Mouse (Mus musculus) heart, embryonic 13.5 days (tissue): ENCODE data around the gene Fam213a. TPM values are rescaled to one million over a fixed set of nuclear protein-coding genes. Genes with fewer than 3 reads are reported as not detected.
A peak's percentile ranks its signal among the peaks of the same experiment; 100 is the strongest.

Experiments
- ATAC-seq: fragments of 200-750 bp; cut with Nextera tagmentation; 2 replicates; pipeline ENCODE4 v1.8.0; 2017; ENCODE audit warnings: moderate TSS enrichment; ENCODE audit not compliant: insufficient number of reproducible peaks, low FRiP score, low TSS enrichment; ENCODE audit errors: extremely low read depth
- H3K27ac ChIP-seq: fragments of 300-500 bp; sonication (generic); replicated peaks from 2 replicates; pipeline ENCODE4 v1.5.1; 2015; ENCODE audit warnings: moderate library complexity, mild to moderate bottlenecking, inconsistent platforms
- H3K27me3 ChIP-seq: fragments of 300-500 bp; sonication (generic); replicated peaks from 2 replicates; pipeline ENCODE4 v1.6.1; 2015; ENCODE audit warnings: mild to moderate bottlenecking, inconsistent platforms
- H3K36me3 ChIP-seq: fragments of 300-500 bp; sonication (generic); 2 replicates; pipeline ENCODE4 v1.6.1; 2015; ENCODE audit warnings: mild to moderate bottlenecking, inconsistent platforms
- H3K4me1 ChIP-seq: fragments of 300-500 bp; sonication (generic); 2 replicates; pipeline ENCODE4 v1.6.1; 2015; ENCODE audit warnings: inconsistent platforms
- H3K4me2 ChIP-seq: fragments of 300-500 bp; sonication (generic); 2 replicates; pipeline ENCODE4 v1.6.1; 2015; ENCODE audit warnings: inconsistent platforms, mild to moderate bottlenecking, moderate library complexity
- H3K4me3 ChIP-seq: fragments of 300-500 bp; sonication (generic); 2 replicates; pipeline ENCODE4 v1.5.1; 2015; ENCODE audit warnings: moderate library complexity, mild to moderate bottlenecking, inconsistent platforms
- H3K9ac ChIP-seq: fragments of 300-500 bp; sonication (generic); 2 replicates; pipeline ENCODE4 v1.6.1; 2015; ENCODE audit warnings: inconsistent platforms, mild to moderate bottlenecking, moderate library complexity
- H3K9me3 ChIP-seq: fragments of 300-500 bp; sonication (generic); 2 replicates; pipeline ENCODE4 v1.6.1; 2016; ENCODE audit warnings: inconsistent platforms
- WGBS: fragments of 180-500 bp; shearing (Covaris S2); methylation state at CpG from one replicate; pipeline ENCODE4 v1.1.7; 2015; ENCODE audit warnings: mixed read lengths; 5-methylcytosine and 5-hydroxymethylcytosine counted together
- polyA plus RNA-seq: library from polyadenylated mRNA; unstranded; fragments of >200 nt; fragmentation: Nextera tagmentation; extraction: Ambion mirVana; gene quantifications from 2 replicates; pipeline ENCODE4 v1.2.1, GENCODE M21; 2015

Fam213a gene
- polyA plus RNA-seq, 1 experiment from 2014 or later: 48.6 TPM

DNA sequence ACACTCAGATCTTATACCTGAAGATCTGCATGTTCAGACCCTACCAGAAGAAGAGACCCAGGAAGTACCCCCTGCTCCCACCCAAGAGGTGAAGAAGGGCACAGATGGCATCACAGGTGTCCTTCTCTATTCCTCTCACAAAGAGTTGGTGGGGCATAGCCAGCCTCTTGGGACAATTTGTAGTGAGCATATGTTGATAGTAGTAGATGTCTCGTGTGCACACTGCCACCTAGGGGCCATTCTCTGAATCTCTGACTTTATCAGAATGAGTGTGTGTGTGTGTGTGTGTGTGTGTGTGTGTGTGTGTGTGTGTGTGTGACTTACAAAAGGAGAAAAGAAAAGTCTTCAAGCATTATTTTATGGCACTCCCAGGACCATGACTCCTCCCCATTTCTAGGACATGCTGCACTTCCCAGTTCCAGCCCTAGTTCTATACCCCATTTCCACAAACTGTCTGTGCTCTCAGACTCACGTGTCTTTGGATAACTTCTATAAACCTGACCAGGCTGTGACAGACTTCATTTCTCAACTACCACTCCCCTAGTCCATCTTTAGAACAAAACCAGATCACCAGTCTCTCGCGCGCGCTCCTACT lies 38.4 kb downstream of the Fam213a start:
- H3K27ac ChIP-seq: no peak overlapping the region
- H3K4me2 ChIP-seq: no peak overlapping the region
- H3K4me1 ChIP-seq: peaks cover 11% of the 10 kb centered on the region
- no peak for ATAC-seq
- 76% methylated on average over 6 of the region's 6 CpGs for WGBS
- H3K4me3 ChIP-seq: no peak overlapping the region
- no peaks in the 10 kb centered on the region for H3K27me3 ChIP-seq
- H3K9me3 ChIP-seq: no peaks in the 10 kb centered on the region
- no peak overlapping the region for H3K9ac ChIP-seq
- H3K36me3 ChIP-seq: no peaks in the 10 kb centered on the region

GRCm38 (mm10) chr14:40968051-40968450 lies 45.5 kb downstream of the Fam213a start:
- no peak for ATAC-seq
- Histone ChIP-seq H3K27ac (no peak overlapping the region), H3K9me3 (no peaks in the 10 kb centered on the region), H3K4me3 (peak overlapping the region; percentile 79; the same call in 1 of the 2 replicates), H3K4me1 (peaks cover 39% of the 10 kb centered on the region), H3K27me3 (no peaks in the 10 kb centered on the region), H3K9ac (no peak overlapping the region), H3K36me3 (no peaks in the 10 kb centered on the region), H3K4me2 (peak overlapping the region; percentile 95)
- WGBS: 61% methylated on average over 2 of the region's 2 CpGs

GRCm38 (mm10) chr14:40967598-40967900 lies 46.0 kb downstream of the Fam213a start:
- no peaks in the 10 kb centered on the region for H3K36me3 ChIP-seq
- peaks cover 44% of the 10 kb centered on the region for H3K4me1 ChIP-seq
- no peak for ATAC-seq
- H3K4me2 ChIP-seq: peak overlapping the region; percentile 95
- H3K27ac ChIP-seq: peak overlapping the region; percentile 85
- H3K27me3 ChIP-seq: no peaks in the 10 kb centered on the region
- H3K4me3 ChIP-seq: peak overlapping the region; percentile 79
- no peaks in the 10 kb centered on the region for H3K9me3 ChIP-seq
- WGBS: 5% methylated on average over 6 of the region's 6 CpGs
- peak overlapping the region; percentile 80 for H3K9ac ChIP-seq

DNA sequence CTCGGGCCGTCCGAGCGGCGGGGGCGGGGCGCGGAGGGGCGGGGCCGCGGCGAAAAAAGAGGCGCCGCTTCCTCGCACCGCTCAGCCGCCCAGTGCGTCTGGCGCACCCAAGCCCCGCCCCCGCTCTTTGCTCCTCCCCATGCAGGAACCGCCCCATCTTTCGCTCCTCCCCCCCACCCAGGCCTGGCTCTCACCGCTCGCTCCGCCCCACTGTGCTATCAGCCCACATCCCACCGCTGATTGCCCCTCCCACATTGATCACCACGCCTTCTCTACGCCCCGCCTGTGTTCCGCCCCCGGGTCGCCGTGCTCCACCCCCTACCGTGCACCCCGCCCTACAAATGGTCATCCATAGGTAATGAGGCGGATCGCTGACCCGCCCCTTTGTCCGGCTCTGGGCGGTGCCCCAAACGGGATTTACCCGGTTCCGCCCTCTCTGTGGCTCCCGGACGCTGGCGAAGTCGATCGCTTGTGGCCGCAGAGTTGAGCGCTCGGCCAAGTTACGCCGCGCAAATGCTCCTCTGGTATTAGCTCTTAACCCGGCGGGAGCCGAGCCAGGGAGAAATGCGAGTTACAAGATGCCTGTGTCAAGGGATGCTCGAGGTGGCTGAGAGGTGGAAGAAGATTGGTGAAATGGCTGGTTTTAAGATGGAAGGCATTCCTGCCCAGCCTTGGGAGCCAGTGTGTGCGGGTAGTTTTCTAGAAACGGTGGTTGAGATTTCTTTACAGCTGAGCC lies 46.6 kb downstream of the Fam213a start:
- peak; percentile 93 for ATAC-seq
- H3K4me1 ChIP-seq: peaks cover 50% of the 10 kb centered on the region
- H3K27ac ChIP-seq: peak overlapping the region; percentile 87
- no peaks in the 10 kb centered on the region for H3K9me3 ChIP-seq
- peak overlapping the region; percentile 94 for H3K9ac ChIP-seq
- peak overlapping the region; percentile 95 for H3K4me2 ChIP-seq
- H3K4me3 ChIP-seq: peak overlapping the region; percentile 79
- H3K27me3 ChIP-seq: no peaks in the 10 kb centered on the region
- under 1% methylated on average over 56 of the region's 62 CpGs for WGBS
- no peaks in the 10 kb centered on the region for H3K36me3 ChIP-seq

DNA sequence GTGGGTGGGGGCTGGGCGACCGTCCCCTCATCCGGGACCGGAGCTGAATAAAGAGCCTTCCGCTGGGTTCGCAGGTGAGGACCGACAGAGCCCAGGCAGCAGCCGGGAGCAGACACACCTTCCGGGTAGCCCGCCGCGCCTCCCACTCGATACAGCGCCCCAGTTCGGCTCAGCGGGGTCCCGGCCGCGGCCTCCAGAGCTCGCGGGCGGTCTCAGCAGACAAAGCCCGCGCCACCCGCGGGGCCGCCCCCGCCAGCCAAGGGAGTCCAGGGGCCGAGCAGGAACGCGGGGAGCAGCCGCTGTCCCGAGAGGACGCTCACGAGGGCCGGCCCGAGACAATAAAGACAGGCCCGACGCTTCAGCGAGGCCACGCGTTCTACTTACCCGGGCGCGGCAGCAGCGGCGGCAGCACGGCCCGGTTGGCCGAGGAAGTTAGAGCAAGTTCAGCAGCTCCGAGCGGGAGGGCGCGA lies 47.2 kb downstream of the Fam213a start, which contains the start of gene Tspan14:
TSS of gene Tspan14 (minus strand) at position 416 of the 470 bp plus-strand sequence.
- ATAC-seq: peak; percentile 43; the same call in 1 of the 2 replicates
- Histone ChIP-seq H3K4me2 (peak within 1 kb of the TSS; percentile 95), H3K9me3 (no peaks in the 10 kb centered on the region), H3K4me1 (peaks cover 54% of the 10 kb centered on the region), H3K4me3 (peak within 1 kb of the TSS; percentile 79), H3K27me3 (no peaks in the 10 kb centered on the region), H3K27ac (peak within 1 kb of the TSS; percentile 87), H3K9ac (peak within 1 kb of the TSS; percentile 94), H3K36me3 (no peaks in the 10 kb centered on the region)
- WGBS: under 1% methylated on average over 46 of the region's 54 CpGs

GRCm38 (mm10) chr14:40965507-40966356 lies 47.9 kb downstream of the Fam213a start:
- Histone ChIP-seq H3K4me1 (peaks cover 54% of the 10 kb centered on the region), H3K4me2 (peak overlapping the region; percentile 95), H3K27ac (peak overlapping the region; percentile 87), H3K36me3 (no peaks in the 10 kb centered on the region), H3K4me3 (peak overlapping the region; percentile 79), H3K9ac (peak overlapping the region; percentile 94), H3K9me3 (no peaks in the 10 kb centered on the region), H3K27me3 (no peaks in the 10 kb centered on the region)
- no peak for ATAC-seq
- under 1% methylated on average over 15 of the region's 15 CpGs for WGBS

DNA sequence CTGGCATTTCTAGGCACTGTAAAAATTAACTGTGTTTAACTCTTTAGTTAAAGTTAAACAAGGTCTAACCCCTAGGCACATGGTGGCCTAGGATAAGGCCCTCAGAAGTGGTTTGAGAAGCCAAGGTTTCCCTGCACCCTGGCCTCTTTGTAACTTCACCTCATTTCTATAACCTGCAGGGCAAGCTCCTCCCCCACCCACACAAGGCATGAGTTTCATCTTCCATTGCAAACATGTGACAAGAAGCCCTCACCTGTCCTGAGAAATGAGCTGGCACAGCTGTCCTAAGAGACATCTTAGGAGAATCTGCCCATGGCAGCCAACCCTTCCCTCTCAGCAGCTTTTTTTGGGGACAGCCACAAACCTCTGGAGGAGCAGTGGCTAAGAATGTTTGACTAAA lies 48.7 kb downstream of the Fam213a start:
- ATAC-seq: no peak
- Histone ChIP-seq H3K4me3 (peak overlapping the region; percentile 79), H3K36me3 (no peaks in the 10 kb centered on the region), H3K27me3 (no peaks in the 10 kb centered on the region), H3K4me1 (peaks cover 62% of the 10 kb centered on the region), H3K9me3 (no peaks in the 10 kb centered on the region), H3K9ac (peak overlapping the region; percentile 94), H3K27ac (no peak overlapping the region), H3K4me2 (peak overlapping the region; percentile 95)

DNA sequence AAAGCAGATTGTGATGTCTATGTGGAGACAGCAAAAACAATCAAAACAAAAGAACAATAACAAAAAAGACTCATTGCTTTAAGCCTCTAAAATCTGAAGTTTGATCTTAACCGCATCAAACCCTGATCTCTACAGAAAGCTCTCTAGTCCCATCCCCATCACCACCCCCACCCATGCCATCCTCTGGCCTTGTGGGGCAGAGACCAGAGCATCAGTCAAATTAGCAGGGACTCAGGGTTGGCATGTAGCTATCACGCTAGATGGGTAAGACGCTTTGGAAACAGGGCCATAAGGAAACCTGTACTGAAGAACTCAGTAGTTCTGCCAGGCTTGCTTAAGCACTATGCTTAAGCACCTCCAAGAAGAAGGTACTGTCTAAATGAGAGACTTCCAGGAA lies 49.4 kb downstream of the Fam213a start:
- WGBS: 94% methylated on average over 3 of the region's 3 CpGs
- H3K27me3 ChIP-seq: no peaks in the 10 kb centered on the region
- no peak for ATAC-seq
- H3K9me3 ChIP-seq: no peaks in the 10 kb centered on the region
- H3K4me1 ChIP-seq: peaks cover 68% of the 10 kb centered on the region
- no peaks in the 10 kb centered on the region for H3K36me3 ChIP-seq
- H3K4me2 ChIP-seq: peak overlapping the region; percentile 95
- peak overlapping the region; percentile 79; the same call in 1 of the 2 replicates for H3K4me3 ChIP-seq
- no peak overlapping the region for H3K9ac ChIP-seq
- no peak overlapping the region for H3K27ac ChIP-seq

DNA sequence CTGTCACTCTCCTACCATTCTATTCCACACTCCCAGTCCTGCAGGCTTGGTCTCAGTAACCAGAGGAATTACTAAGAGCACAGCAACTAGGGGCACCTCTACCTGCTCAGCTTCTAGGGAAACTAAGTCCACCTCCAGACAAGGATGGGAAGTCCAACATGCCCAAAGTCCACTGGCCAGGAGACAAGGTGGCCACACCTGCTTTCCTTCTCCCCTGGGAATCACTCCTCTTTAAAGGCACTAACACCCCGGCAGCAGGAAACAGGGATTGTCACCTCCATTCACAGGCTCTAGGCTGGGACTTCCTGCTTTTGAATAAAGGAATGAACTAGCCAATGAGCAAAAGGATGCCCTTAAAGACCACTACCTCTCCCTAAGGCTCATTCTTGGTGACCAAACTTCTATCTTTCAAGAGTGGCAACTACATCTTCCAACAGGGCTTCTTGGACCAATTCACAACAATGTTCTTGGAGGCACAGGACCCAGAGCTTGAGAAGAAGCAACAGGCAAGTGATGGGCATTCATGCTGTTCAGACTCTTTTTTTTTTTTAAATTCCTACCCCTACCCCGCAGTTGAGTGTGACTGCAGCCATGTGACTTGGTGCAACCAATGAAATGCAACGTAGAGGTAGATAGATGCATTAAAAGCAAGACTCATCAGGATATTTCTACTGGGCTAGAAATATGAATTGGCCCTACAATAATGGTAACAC lies 49.9 kb downstream of the Fam213a start:
- no peak overlapping the region for H3K27ac ChIP-seq
- 0 out of 2 replicates have a peak overlapping the region, but pooled peaks have one; percentile 4 for H3K4me3 ChIP-seq
- no peaks in the 10 kb centered on the region for H3K9me3 ChIP-seq
- H3K9ac ChIP-seq: no peak overlapping the region
- peaks cover 74% of the 10 kb centered on the region for H3K4me1 ChIP-seq
- no peaks in the 10 kb centered on the region for H3K27me3 ChIP-seq
- H3K36me3 ChIP-seq: no peaks in the 10 kb centered on the region
- 48% methylated on average over 3 of the region's 3 CpGs for WGBS
- peak overlapping the region; percentile 95 for H3K4me2 ChIP-seq
- ATAC-seq: no peak

DNA sequence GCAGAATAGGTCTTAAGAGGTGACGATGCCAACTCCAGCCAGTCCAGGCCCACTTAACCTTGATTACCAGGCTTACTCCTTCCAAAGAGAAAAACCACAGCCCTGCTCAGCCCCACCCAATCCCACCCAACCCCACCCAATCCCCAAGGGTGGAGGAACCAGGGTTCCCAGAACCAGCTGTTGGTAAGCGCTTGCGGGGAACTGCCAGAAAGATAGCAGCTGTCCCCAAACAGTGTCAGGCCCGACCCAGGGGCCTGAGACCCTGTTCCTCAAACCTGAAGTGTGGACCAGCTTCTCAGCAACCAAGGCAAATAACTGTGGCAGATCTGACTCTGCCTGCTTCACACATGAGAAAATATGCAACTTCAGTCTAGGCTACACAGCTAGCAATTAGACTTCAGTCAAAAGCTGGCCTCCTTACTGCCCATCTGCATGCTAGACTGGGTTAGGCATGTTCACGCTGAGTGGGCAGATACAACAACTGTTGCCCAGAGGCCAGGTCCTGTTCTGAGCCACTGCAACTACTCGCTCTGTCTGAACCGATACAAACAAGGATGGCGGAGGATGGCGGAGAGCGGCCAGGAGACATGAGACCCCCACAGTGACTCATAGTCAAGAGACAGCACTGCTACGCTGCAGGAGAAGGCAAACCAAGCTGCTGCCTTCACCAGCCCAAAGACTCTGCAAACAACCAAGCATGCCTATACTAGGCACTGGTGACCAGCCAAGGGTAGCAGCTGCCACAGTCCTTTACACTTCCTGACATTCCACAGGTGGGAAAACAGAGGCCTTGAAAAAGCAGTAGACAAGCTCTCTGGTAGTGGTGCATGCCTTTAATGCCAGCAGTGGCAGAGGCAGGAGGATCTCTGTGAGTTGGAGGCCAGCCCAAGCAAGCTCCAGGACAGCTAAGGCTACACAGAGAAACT lies 51.0 kb downstream of the Fam213a start:
- Histone ChIP-seq H3K36me3 (no peaks in the 10 kb centered on the region), H3K9me3 (no peaks in the 10 kb centered on the region), H3K4me2 (peak overlapping the region; percentile 95), H3K4me1 (peaks cover 77% of the 10 kb centered on the region), H3K4me3 (no peak overlapping the region), H3K27ac (0 out of 2 replicates have a peak overlapping the region, but pooled peaks have one; percentile 12), H3K27me3 (no peaks in the 10 kb centered on the region), H3K9ac (no peak overlapping the region; the same call in 1 of the 2 replicates)
- 76% methylated on average over 11 of the region's 11 CpGs for WGBS
- no peak for ATAC-seq
